Mouse (Mus musculus): ENCODE data around the gene Gys1. TPM values are rescaled to one million over a fixed set of nuclear protein-coding genes. Genes with fewer than 3 reads are reported as not detected.

Gene Gys1
- polyA plus RNA-seq, 1 experiment from 2014 or later: 28.7 TPM

DNA sequence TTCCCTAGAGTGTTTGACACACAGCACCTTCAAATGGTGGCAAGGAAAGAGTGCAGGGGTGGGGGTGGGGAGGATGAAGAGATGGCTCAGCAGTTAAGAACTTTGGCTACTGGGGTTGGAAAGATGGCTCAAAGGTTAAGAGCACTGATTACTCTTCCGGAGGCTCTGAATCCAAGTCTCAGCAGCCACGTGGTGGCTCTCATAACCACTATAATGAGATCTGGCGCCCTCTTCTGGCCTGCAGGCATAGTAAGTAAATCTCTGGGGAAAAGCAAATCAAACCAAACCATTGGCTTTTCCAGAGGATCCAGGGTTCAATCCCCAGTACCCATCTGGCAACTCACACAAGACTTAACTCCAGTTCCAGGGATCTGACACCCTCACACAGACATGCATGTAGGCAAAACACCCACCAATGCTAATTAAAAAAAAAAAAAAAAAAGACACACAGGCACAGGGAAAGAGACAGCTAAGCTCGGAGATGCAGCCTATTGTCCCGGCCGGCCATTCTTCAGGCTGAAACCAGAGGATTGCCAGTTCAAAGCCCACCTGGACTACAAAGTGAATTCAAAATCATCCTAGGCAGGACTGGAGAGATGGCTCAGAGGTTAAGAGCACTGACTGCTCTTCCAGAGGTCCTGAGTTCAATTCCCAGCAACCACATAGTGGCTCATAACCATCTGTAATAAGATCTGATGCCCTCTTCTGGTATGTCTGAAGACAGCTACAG is 30.9 kb upstream of the Gys1 start:
- peak; percentile 78 for DNase-seq (ENCODE audit: low spot score)
- 45% methylated on average over 6 of the region's 6 CpGs for WGBS

DNA sequence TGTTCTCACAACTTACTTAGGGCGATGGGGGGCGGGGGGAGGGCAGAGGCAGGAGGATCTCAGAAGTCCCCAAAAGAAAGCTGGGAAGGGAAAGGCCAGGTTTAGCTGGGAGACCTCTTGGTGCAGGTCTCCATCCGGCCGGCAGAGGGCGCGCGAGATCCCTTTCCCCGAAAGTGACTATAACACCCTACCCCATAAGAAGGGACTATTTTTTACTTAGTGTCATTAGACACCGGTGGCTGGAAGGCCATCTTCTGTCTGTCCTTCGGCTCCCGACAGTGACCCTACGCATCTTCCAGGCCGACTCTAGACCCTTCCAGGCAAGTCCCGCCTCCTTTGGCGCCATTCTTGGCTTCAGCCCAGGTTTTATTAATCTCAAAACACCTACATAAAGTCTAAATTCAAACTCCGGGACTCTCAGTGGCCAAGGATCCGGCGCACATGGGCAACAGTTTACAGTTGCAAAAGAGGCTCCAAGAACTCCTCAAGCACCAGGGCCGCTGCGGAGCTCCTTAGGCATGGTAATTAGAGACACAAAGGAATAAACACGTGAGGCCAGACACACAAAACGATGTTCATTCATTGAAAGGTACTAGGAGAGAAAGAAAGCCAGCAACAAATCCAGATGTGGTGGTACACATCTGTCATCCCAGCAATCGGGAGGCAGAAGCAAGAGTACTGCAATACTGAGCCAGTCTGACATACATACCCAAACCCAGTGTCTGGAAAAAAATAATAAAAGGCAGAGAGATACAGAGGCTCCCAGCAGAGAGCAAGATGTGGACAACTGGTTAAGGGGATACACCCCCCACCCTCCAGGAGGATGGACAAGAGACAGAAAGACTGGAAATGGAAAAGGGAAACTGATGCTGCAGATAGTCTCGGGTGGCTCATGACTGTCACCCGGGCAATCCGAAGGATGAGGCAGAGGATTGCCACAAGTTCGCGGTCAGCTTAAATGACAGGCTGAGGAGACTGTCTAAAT is 29.3 kb upstream of the Gys1 start, which contains the start of gene Kcna7:
Gene Kcna7 (plus strand): TSS at position 563 of the 985 bp plus-strand sequence.
- WGBS: 12% methylated on average over 28 of the region's 28 CpGs
- no peak for ATAC-seq (replicated peaks; ENCODE audit: insufficient number of reproducible peaks, low FRiP score, low TSS enrichment, low read depth)
- no peak within 1 kb of the TSS for H3K27ac ChIP-seq (replicated peaks; ENCODE audit: low read depth, low read length)
- H3K4me2 ChIP-seq (ENCODE audit: low read depth, low read length): peak within 1 kb of the TSS; percentile 50
- peak within 1 kb of the TSS; percentile 33 for H3K4me3 ChIP-seq (ENCODE audit: low read depth, low read length)
- peak within 1 kb of the TSS; percentile 33 for H3K9ac ChIP-seq (replicated peaks; ENCODE audit: low read length)
- no peaks in the 10 kb centered on the region for H3K9me3 ChIP-seq (replicated peaks; ENCODE audit: control insufficient read depth, low read length)
- no peaks in the 10 kb centered on the region for H3K36me3 ChIP-seq (replicated peaks; ENCODE audit: control insufficient read depth, insufficient read depth, low read depth, low read length)
- peaks cover 3% of the 10 kb centered on the region for H3K4me1 ChIP-seq (ENCODE audit: control insufficient read depth, insufficient read depth, low read length)
- DNase-seq (ENCODE audit: low spot score): peak; percentile 64
- H3K27me3 ChIP-seq (ENCODE audit: control insufficient read depth, insufficient read depth, low read length): peaks cover 39% of the 10 kb centered on the region

More for the DNA sequence above, 30.9 kb upstream of the Gys1 start:
- Histone ChIP-seq H3K9ac (replicated peaks; ENCODE audit: low read length) (no peak overlapping the region), H3K4me3 (ENCODE audit: low read depth, low read length) (no peak overlapping the region), H3K36me3 (replicated peaks; ENCODE audit: control insufficient read depth, insufficient read depth, low read depth, low read length) (no peaks in the 10 kb centered on the region), H3K9me3 (replicated peaks; ENCODE audit: control insufficient read depth, low read length) (no peaks in the 10 kb centered on the region), H3K27ac (replicated peaks; ENCODE audit: low read depth, low read length) (no peak overlapping the region), H3K4me2 (ENCODE audit: low read depth, low read length) (no peak overlapping the region), H3K4me1 (ENCODE audit: control insufficient read depth, insufficient read depth, low read length) (peaks cover 3% of the 10 kb centered on the region), H3K27me3 (ENCODE audit: control insufficient read depth, insufficient read depth, low read length) (peaks cover 36% of the 10 kb centered on the region)
- no peak for ATAC-seq (replicated peaks; ENCODE audit: insufficient number of reproducible peaks, low FRiP score, low TSS enrichment, low read depth)

DNA sequence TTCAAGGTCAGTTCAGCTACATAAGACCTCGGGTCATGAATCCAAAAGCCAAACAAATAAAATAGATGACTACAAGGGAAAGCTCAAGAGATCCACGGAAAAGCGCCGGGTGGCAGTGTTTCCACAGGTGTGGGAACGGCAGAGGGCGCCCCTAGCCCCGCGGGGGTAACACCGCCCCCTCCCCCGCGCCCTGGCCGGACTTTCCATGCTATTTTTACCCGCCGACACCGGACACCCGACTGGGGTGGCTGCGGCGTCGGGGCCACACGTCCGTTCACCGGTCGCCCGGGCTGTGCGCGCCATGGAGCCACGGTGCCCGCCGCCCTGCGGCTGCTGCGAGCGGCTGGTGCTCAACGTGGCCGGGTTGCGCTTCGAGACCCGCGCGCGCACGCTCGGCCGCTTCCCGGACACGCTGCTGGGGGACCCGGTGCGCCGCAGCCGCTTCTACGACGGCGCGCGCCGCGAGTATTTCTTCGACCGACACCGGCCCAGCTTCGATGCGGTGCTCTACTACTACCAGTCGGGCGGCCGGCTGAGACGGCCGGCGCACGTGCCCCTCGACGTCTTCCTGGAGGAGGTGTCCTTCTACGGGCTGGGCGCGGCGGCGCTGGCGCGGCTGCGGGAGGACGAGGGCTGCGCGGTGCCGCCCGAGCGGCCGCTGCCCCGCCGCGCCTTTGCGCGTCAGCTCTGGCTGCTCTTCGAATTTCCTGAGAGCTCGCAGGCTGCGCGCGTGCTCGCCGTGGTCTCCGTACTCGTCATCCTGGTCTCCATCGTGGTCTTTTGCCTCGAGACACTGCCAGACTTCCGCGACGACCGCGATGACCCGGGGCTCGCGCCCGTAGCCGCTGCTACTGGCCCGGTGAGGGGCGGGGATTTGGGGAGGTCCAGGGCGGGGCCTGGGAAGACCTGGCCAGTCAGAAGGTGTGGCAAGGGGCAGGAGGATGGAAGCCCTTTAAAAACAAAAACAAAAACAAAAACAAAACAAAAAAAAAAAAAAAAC is 28.2 kb upstream of the Gys1 start:
- H3K36me3 ChIP-seq (replicated peaks; ENCODE audit: control insufficient read depth, insufficient read depth, low read depth, low read length): no peaks in the 10 kb centered on the region
- no peak overlapping the region for H3K27ac ChIP-seq (replicated peaks; ENCODE audit: low read depth, low read length)
- H3K9ac ChIP-seq (replicated peaks; ENCODE audit: low read length): peak overlapping the region; percentile 33
- peaks cover 46% of the 10 kb centered on the region for H3K27me3 ChIP-seq (ENCODE audit: control insufficient read depth, insufficient read depth, low read length)
- no peak for ATAC-seq (replicated peaks; ENCODE audit: insufficient number of reproducible peaks, low FRiP score, low TSS enrichment, low read depth)
- DNase-seq (ENCODE audit: low spot score): no peak
- peak overlapping the region; percentile 50 for H3K4me2 ChIP-seq (ENCODE audit: low read depth, low read length)
- H3K4me1 ChIP-seq (ENCODE audit: control insufficient read depth, insufficient read depth, low read length): peaks cover 3% of the 10 kb centered on the region
- WGBS: under 1% methylated on average over 111 of the region's 114 CpGs
- H3K4me3 ChIP-seq (ENCODE audit: low read depth, low read length): peak overlapping the region; percentile 33
- H3K9me3 ChIP-seq (replicated peaks; ENCODE audit: control insufficient read depth, low read length): no peaks in the 10 kb centered on the region

DNA sequence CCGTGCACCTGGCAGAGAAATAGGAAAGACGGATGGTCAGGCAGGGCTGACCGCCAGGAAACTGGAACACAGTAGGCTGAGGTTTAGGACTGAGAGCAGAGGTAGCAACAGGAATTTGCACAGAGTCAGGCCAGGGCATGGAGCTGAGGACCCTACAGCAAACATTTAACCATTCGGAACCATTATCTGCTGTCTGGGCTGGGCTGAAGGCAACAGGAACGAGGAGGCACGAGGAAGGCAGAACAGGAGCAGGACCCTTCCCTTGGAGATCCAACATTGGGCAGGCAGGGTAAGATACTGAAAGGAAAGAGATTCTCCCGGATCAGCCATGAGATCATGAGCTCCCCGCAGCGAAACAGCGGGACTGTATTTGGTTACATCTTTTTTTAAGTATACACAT is 26.8 kb upstream of the Gys1 start:
- peaks cover 50% of the 10 kb centered on the region for H3K27me3 ChIP-seq (ENCODE audit: control insufficient read depth, insufficient read depth, low read length)
- H3K27ac ChIP-seq (replicated peaks; ENCODE audit: low read depth, low read length): no peak overlapping the region
- DNase-seq (ENCODE audit: low spot score) (no peak), ATAC-seq (replicated peaks; ENCODE audit: insufficient number of reproducible peaks, low FRiP score, low TSS enrichment, low read depth) (no peak)
- H3K9ac ChIP-seq (replicated peaks; ENCODE audit: low read length): no peak overlapping the region
- H3K36me3 ChIP-seq (replicated peaks; ENCODE audit: control insufficient read depth, insufficient read depth, low read depth, low read length): no peaks in the 10 kb centered on the region
- 85% methylated on average over 10 of the region's 10 CpGs for WGBS
- no peak overlapping the region for H3K4me2 ChIP-seq (ENCODE audit: low read depth, low read length)
- peaks cover 3% of the 10 kb centered on the region for H3K4me1 ChIP-seq (ENCODE audit: control insufficient read depth, insufficient read depth, low read length)
- no peaks in the 10 kb centered on the region for H3K9me3 ChIP-seq (replicated peaks; ENCODE audit: control insufficient read depth, low read length)
- H3K4me3 ChIP-seq (ENCODE audit: low read depth, low read length): no peak overlapping the region

DNA sequence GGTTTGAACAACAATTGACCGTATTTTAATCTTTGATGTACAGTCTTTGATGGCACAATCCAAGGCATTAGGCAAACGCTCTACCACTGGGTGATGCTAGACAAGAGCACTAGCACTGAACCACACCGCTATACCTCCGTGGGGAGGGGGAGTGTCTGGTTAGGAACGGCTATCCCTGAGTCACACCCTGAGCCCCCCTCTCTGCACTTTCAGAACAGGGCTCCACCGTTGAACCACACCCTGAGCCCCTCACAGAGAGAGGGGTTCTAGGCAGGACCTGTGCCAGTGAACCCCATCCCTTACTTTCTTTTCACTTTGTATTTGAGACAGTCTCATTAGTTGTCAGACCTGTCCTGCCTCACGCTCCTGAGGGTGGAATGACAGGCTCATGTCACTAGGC is 26.3 kb upstream of the Gys1 start:
- no peaks in the 10 kb centered on the region for H3K36me3 ChIP-seq (replicated peaks; ENCODE audit: control insufficient read depth, insufficient read depth, low read depth, low read length)
- H3K27ac ChIP-seq (replicated peaks; ENCODE audit: low read depth, low read length): no peak overlapping the region
- H3K27me3 ChIP-seq (ENCODE audit: control insufficient read depth, insufficient read depth, low read length): peaks cover 55% of the 10 kb centered on the region
- H3K4me1 ChIP-seq (ENCODE audit: control insufficient read depth, insufficient read depth, low read length): peaks cover 3% of the 10 kb centered on the region
- DNase-seq (ENCODE audit: low spot score) (no peak), ATAC-seq (replicated peaks; ENCODE audit: insufficient number of reproducible peaks, low FRiP score, low TSS enrichment, low read depth) (no peak)
- H3K4me2 ChIP-seq (ENCODE audit: low read depth, low read length): no peak overlapping the region
- H3K9me3 ChIP-seq (replicated peaks; ENCODE audit: control insufficient read depth, low read length): no peaks in the 10 kb centered on the region
- WGBS: 69% methylated on average over 7 of the region's 7 CpGs
- H3K9ac ChIP-seq (replicated peaks; ENCODE audit: low read length): no peak overlapping the region
- H3K4me3 ChIP-seq (ENCODE audit: low read depth, low read length): no peak overlapping the region

DNA sequence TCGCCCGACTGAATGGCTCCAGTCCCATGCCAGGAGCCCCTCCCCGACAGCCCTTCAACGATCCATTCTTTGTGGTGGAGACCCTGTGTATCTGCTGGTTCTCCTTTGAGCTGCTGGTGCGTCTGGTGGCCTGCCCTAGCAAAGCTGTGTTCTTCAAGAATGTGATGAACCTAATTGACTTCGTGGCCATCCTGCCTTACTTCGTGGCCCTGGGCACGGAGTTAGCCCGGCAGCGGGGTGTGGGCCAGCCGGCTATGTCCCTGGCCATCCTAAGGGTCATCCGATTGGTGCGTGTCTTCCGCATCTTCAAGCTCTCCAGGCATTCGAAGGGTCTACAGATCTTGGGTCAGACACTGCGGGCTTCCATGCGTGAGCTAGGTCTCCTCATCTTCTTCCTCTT is 25.7 kb upstream of the Gys1 start:
- WGBS: 90% methylated on average over 17 of the region's 17 CpGs

DNA sequence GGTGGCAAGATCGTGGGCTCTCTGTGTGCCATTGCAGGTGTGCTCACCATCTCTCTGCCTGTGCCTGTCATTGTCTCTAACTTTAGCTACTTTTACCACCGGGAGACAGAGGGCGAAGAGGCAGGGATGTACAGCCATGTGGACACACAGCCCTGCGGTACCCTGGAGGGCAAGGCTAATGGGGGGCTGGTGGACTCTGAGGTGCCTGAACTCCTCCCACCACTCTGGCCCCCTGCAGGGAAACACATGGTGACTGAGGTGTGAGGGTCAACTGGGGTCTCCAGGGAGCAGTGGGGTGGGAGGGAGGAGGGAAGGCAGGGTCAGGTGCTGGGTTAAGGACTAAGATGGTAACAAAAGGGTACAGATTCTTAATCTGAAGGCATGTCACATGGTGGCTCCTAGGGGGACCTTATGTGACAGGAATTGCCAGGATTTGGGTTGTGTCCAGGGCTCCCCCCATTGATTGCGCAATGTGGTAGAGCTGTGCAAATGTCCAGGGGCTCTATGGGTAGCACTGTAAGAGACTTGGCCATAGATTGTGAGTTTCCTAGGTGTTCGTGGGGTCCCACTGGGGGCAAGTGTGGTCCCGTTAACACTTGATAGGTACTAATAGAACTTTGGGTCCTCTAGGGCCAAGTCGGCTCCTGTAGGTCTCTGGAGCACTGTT is 25.0 kb upstream of the Gys1 start:
- 84% methylated on average over 8 of the region's 8 CpGs for WGBS

More for the DNA sequence above, 25.7 kb upstream of the Gys1 start:
- H3K4me1 ChIP-seq (ENCODE audit: control insufficient read depth, insufficient read depth, low read length): peaks cover 3% of the 10 kb centered on the region
- no peaks in the 10 kb centered on the region for H3K9me3 ChIP-seq (replicated peaks; ENCODE audit: control insufficient read depth, low read length)
- H3K9ac ChIP-seq (replicated peaks; ENCODE audit: low read length): no peak overlapping the region
- peaks cover 61% of the 10 kb centered on the region for H3K27me3 ChIP-seq (ENCODE audit: control insufficient read depth, insufficient read depth, low read length)
- H3K36me3 ChIP-seq (replicated peaks; ENCODE audit: control insufficient read depth, insufficient read depth, low read depth, low read length): no peaks in the 10 kb centered on the region
- H3K4me3 ChIP-seq (ENCODE audit: low read depth, low read length): no peak overlapping the region
- no peak for DNase-seq (ENCODE audit: low spot score)
- no peak overlapping the region for H3K27ac ChIP-seq (replicated peaks; ENCODE audit: low read depth, low read length)
- H3K4me2 ChIP-seq (ENCODE audit: low read depth, low read length): no peak overlapping the region
- ATAC-seq (replicated peaks; ENCODE audit: insufficient number of reproducible peaks, low FRiP score, low TSS enrichment, low read depth): no peak

More for the DNA sequence above, 25.0 kb upstream of the Gys1 start:
- no peak overlapping the region for H3K4me3 ChIP-seq (ENCODE audit: low read depth, low read length)
- peaks cover 3% of the 10 kb centered on the region for H3K4me1 ChIP-seq (ENCODE audit: control insufficient read depth, insufficient read depth, low read length)
- no peaks in the 10 kb centered on the region for H3K36me3 ChIP-seq (replicated peaks; ENCODE audit: control insufficient read depth, insufficient read depth, low read depth, low read length)
- H3K27me3 ChIP-seq (ENCODE audit: control insufficient read depth, insufficient read depth, low read length): peaks cover 68% of the 10 kb centered on the region
- H3K9ac ChIP-seq (replicated peaks; ENCODE audit: low read length): no peak overlapping the region
- ATAC-seq (replicated peaks; ENCODE audit: insufficient number of reproducible peaks, low FRiP score, low TSS enrichment, low read depth) (no peak), DNase-seq (ENCODE audit: low spot score) (no peak)
- H3K4me2 ChIP-seq (ENCODE audit: low read depth, low read length): no peak overlapping the region
- H3K9me3 ChIP-seq (replicated peaks; ENCODE audit: control insufficient read depth, low read length): no peaks in the 10 kb centered on the region
- H3K27ac ChIP-seq (replicated peaks; ENCODE audit: low read depth, low read length): no peak overlapping the region

All from embryonic facial prominence, embryonic 11.5 days (tissue).